Comparison of ENCODE assay signal across 35 mouse cellular contexts in the genomic region with DNA sequence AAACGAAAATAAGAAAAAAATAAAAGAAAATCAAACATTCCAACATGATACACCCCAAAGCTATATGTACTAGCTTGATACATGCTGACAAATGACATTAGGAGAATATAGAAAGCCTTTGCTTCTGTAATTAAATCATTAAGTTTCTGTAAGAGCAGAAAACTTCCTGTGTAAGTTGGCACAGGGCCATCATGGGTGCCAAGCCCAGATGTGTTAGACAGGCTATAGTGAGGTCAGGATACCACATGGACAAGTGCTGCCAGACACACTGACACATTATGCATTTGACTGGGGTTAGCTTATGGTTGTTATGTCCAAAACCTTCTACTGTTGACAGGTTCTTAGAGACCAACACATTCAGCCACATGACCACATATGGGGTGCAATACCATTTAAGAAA. TPM values are rescaled to one million over a fixed set of nuclear protein-coding genes. Genes with fewer than 3 reads are reported as not detected.
DNase-seq lines count a peak whose midpoint lies in the region; ATAC-seq and TF ChIP-seq lines count a peak whose summit lies in the region.
"Had no signal": no experiment of that assay in that cellular context is flagged by ENCODE, and none has a peak within 500 bp of the region (broad histone marks: within the 10 kb centered on the region; RNA-seq: fewer than 3 reads in every experiment).

No protein-coding gene starts in this region.

- H3K4me1 ChIP-seq in midbrain, embryonic 11.5 days (ENCODE audit: control insufficient read depth, insufficient read depth, low read length) = peaks cover 5% of the 10 kb centered on the region; the same call in 1 of the 2 replicates
- peaks cover 10% of the 10 kb centered on the region; the same call in 1 of the 2 replicates for H3K4me1 ChIP-seq in midbrain, postnatal 0 days (ENCODE audit: insufficient read depth, low read length)
- H3K4me1 ChIP-seq in hindbrain, embryonic 12.5 days = peaks cover 15% of the 10 kb centered on the region

- TF ChIP-seq CTCF in midbrain, postnatal 0 days (IDR thresholded peaks at IDR 0.05) = no peak

- no peaks in the 10 kb centered on the region for H3K27me3 ChIP-seq in midbrain, embryonic 11.5 days (ENCODE audit: control insufficient read depth, insufficient read depth, low read length)
- no peaks in the 10 kb centered on the region; the same call in 1 of the 2 replicates for H3K27me3 ChIP-seq in midbrain, postnatal 0 days (ENCODE audit: insufficient read depth, low read length)
- no peaks in the 10 kb centered on the region for H3K27me3 ChIP-seq in hindbrain, embryonic 12.5 days
- H3K27me3 ChIP-seq: forebrain, embryonic 15.5 days; heart, embryonic 12.5 days; heart, embryonic 15.5 days; Patski had no signal

- 38% methylated on average over 1 of the region's 1 CpGs for WGBS in midbrain, embryonic 11.5 days
- 47% methylated on average over 1 of the region's 1 CpGs for WGBS in midbrain, postnatal 0 days
- 50% methylated on average over 1 of the region's 1 CpGs for WGBS in hindbrain, embryonic 12.5 days

- H3K36me3 ChIP-seq in midbrain, embryonic 11.5 days (ENCODE audit: control insufficient read depth, insufficient read depth, low read length) = no peaks in the 10 kb centered on the region
- H3K36me3 ChIP-seq in midbrain, postnatal 0 days (ENCODE audit: insufficient read depth, low read length) = no peaks in the 10 kb centered on the region
- H3K36me3 ChIP-seq in hindbrain, embryonic 12.5 days = no peaks in the 10 kb centered on the region
- H3K36me3 ChIP-seq: embryonic facial prominence, embryonic 10.5 days; embryonic facial prominence, embryonic 13.5 days; forebrain, embryonic 12.5 days; forebrain, embryonic 15.5 days; G1E; heart, embryonic 12.5 days; heart, embryonic 15.5 days; hindbrain, embryonic 10.5 days had no signal

- no peak overlapping the region for H3K4me3 ChIP-seq in midbrain, embryonic 11.5 days (ENCODE audit: low read depth, low read length)
- no peak overlapping the region for H3K4me3 ChIP-seq in midbrain, postnatal 0 days (ENCODE audit: low read depth, low read length)
- H3K4me3 ChIP-seq in hindbrain, embryonic 12.5 days = no peak overlapping the region
- H3K4me3 ChIP-seq: embryonic facial prominence, embryonic 10.5 days; embryonic facial prominence, embryonic 13.5 days; erythroblast, embryonic 14.5 days; forebrain, embryonic 12.5 days; forebrain, embryonic 15.5 days; heart, embryonic 12.5 days; heart, embryonic 15.5 days; hindbrain, embryonic 10.5 days had no signal

- no peak for ATAC-seq in midbrain, embryonic 11.5 days (ENCODE audit: low FRiP score)
- ATAC-seq in midbrain, postnatal 0 days (ENCODE audit: low FRiP score) = no peak
- ATAC-seq in hindbrain, embryonic 12.5 days (ENCODE audit: low FRiP score) = no peak
- ATAC-seq: forebrain, embryonic 15.5 days; hindbrain, postnatal 0 days; inflammation-experienced regulatory T-cells, adult 6 months; intestine, embryonic 16.5 days; Patski had no signal

- DNase-seq in midbrain, embryonic 11.5 days (ENCODE audit: low spot score, missing footprints) = peak; percentile 2
- DNase-seq in midbrain, postnatal 0 days (ENCODE audit: low spot score) = no peak
- peak; percentile 20 for DNase-seq in CD4-positive helper T cell, adult 2 months (ENCODE audit: low read depth, low spot score)
- peak; percentile 70 for DNase-seq in adipocyte (ENCODE audit: low spot score)
- no peak for DNase-seq in Muller cell, postnatal 12 days (ENCODE audit: inconsistent ontology term)
- DNase-seq in gastrocnemius, postnatal 4 days (ENCODE audit: low spot score in 2 of 2) = no peak
- DNase-seq: adrenal gland, adult 2 months; adrenal gland, postnatal 25 days; B cell, adult 2 months; cerebellum, adult 11-12 months; cerebellum, adult 8-10 months; cerebellum, postnatal 10 days; cerebellum, postnatal 36 days; embryo, embryonic 11 days; gastrocnemius, postnatal 10 days; gastrocnemius, postnatal 36 days; heart, adult 11 months; heart, postnatal 10 days; heart, postnatal 36 days; kidney, adult 18-20 months had no signal

- H3K4me2 ChIP-seq in midbrain, embryonic 11.5 days = no peak overlapping the region
- H3K4me2 ChIP-seq in midbrain, postnatal 0 days (ENCODE audit: low read depth, low read length, poor library complexity, severe bottlenecking) = no peak overlapping the region
- no peak overlapping the region for H3K4me2 ChIP-seq in hindbrain, embryonic 12.5 days (replicated peaks)
- H3K4me2 ChIP-seq: embryonic facial prominence, embryonic 13.5 days; forebrain, embryonic 12.5 days; forebrain, embryonic 15.5 days; heart, embryonic 12.5 days; heart, embryonic 15.5 days; hindbrain, embryonic 14.5 days had no signal

- H3K9me3 ChIP-seq in midbrain, embryonic 11.5 days (ENCODE audit: control insufficient read depth, low read length) = no peaks in the 10 kb centered on the region
- no peaks in the 10 kb centered on the region for H3K9me3 ChIP-seq in midbrain, postnatal 0 days (ENCODE audit: low read length)
- no peaks in the 10 kb centered on the region for H3K9me3 ChIP-seq in hindbrain, embryonic 12.5 days (replicated peaks)
- H3K9me3 ChIP-seq: embryonic facial prominence, embryonic 10.5 days; embryonic facial prominence, embryonic 13.5 days; forebrain, embryonic 12.5 days; forebrain, embryonic 15.5 days; G1E; heart, embryonic 12.5 days; heart, embryonic 15.5 days; hindbrain, embryonic 10.5 days had no signal

- no peak overlapping the region for H3K9ac ChIP-seq in midbrain, embryonic 11.5 days (ENCODE audit: low read length)
- H3K9ac ChIP-seq in midbrain, postnatal 0 days (replicated peaks; ENCODE audit: low read length, poor library complexity, severe bottlenecking) = no peak overlapping the region
- no peak overlapping the region for H3K9ac ChIP-seq in hindbrain, embryonic 12.5 days
- H3K9ac ChIP-seq: embryonic facial prominence, embryonic 13.5 days; forebrain, embryonic 12.5 days; forebrain, embryonic 15.5 days; heart, embryonic 12.5 days; heart, embryonic 15.5 days; hindbrain, embryonic 14.5 days had no signal

- no peak overlapping the region for H3K27ac ChIP-seq in midbrain, embryonic 11.5 days (ENCODE audit: low read depth, low read length)
- H3K27ac ChIP-seq in midbrain, postnatal 0 days (ENCODE audit: low read depth, low read length) = no peak overlapping the region
- H3K27ac ChIP-seq in hindbrain, embryonic 12.5 days = no peak overlapping the region
- H3K27ac ChIP-seq: embryonic facial prominence, embryonic 10.5 days; embryonic facial prominence, embryonic 13.5 days; forebrain, embryonic 12.5 days; heart, embryonic 15.5 days; hindbrain, embryonic 10.5 days; hindbrain, embryonic 14.5 days had no signal

RNA-seq across cellular contexts. Expression of a gene that starts 1.8 kb away (rescaled TPM):
- polyA plus RNA-seq in midbrain, embryonic 11.5 days (2014; fragmentation: Nextera tagmentation; extraction: Ambion mirVana) = 8.0 and 8.1 TPM in 2 replicates
- 9.4 and 10.0 TPM in 2 replicates for total RNA-seq in midbrain, postnatal 0 days (2014; rRNA removed)
- polyA plus RNA-seq in midbrain, postnatal 0 days (2015; fragmentation: Nextera tagmentation; extraction: Ambion mirVana) = 6.0 and 7.8 TPM in 2 replicates
- 10 to 100 TPM; 10.4 to 12.0 TPM for total RNA-seq in gastrocnemius, postnatal 4 days (2021)
- 10.0 and 11.0 TPM in 2 replicates for polyA plus RNA-seq in hindbrain, embryonic 12.5 days (2016; fragmentation: Nextera tagmentation; extraction: Ambion mirVana)

RNA-seq across cellular contexts. Expression of a gene that starts 13.0 kb away (rescaled TPM):
- polyA plus RNA-seq in midbrain, embryonic 11.5 days (2014; fragmentation: Nextera tagmentation; extraction: Ambion mirVana) = 5.3 and 6.0 TPM in 2 replicates
- total RNA-seq in midbrain, postnatal 0 days (2014; rRNA removed) = 0.38 TPM in 1 of 2 replicates, not detected in the other
- 0.20 and 0.60 TPM in 2 replicates for polyA plus RNA-seq in midbrain, postnatal 0 days (2015; fragmentation: Nextera tagmentation; extraction: Ambion mirVana)
- 1 to 10 TPM; 4.7 to 6.6 TPM for total RNA-seq in gastrocnemius, postnatal 4 days (2021)
- polyA plus RNA-seq in hindbrain, embryonic 12.5 days (2016; fragmentation: Nextera tagmentation; extraction: Ambion mirVana) = 3.6 and 3.7 TPM in 2 replicates
- polyA plus RNA-seq: erythroblast, embryonic 14.5 days; G1E; Patski had no signal

RNA-seq across cellular contexts. Expression of a gene that starts 55.2 kb away (rescaled TPM):
- 489 and 614 TPM in 2 replicates for polyA plus RNA-seq in midbrain, embryonic 11.5 days (2014; fragmentation: Nextera tagmentation; extraction: Ambion mirVana)
- total RNA-seq in midbrain, postnatal 0 days (2014; rRNA removed) = 1,211 and 1,370 TPM in 2 replicates
- 1,107 and 1,271 TPM in 2 replicates for polyA plus RNA-seq in midbrain, postnatal 0 days (2015; fragmentation: Nextera tagmentation; extraction: Ambion mirVana)
- total RNA-seq in gastrocnemius, postnatal 4 days (2021) = 100 to 1,000 TPM; 219 to 226 TPM
- 609 and 686 TPM in 2 replicates for polyA plus RNA-seq in hindbrain, embryonic 12.5 days (2016; fragmentation: Nextera tagmentation; extraction: Ambion mirVana)

RNA-seq across cellular contexts. Expression of a gene that starts 56.4 kb away (rescaled TPM):
- 93.9 and 96.3 TPM in 2 replicates for polyA plus RNA-seq in midbrain, embryonic 11.5 days (2014; fragmentation: Nextera tagmentation; extraction: Ambion mirVana)
- 92.0 and 114 TPM in 2 replicates for total RNA-seq in midbrain, postnatal 0 days (2014; rRNA removed)
- polyA plus RNA-seq in midbrain, postnatal 0 days (2015; fragmentation: Nextera tagmentation; extraction: Ambion mirVana) = 143 and 148 TPM in 2 replicates
- total RNA-seq in gastrocnemius, postnatal 4 days (2021) = 100 to 1,000 TPM; 155 to 166 TPM
- polyA plus RNA-seq in hindbrain, embryonic 12.5 days (2016; fragmentation: Nextera tagmentation; extraction: Ambion mirVana) = 104 and 116 TPM in 2 replicates

Comparison
In these comparisons a context has a peak if more than half of its experiments do, and no peak if none do; other contexts are left out.
1. DNase-seq: peak in midbrain, embryonic 11.5 days (single experiment), CD4-positive helper T cell, adult 2 months (single experiment) and adipocyte (single experiment); none in midbrain, postnatal 0 days (single experiment), Muller cell, postnatal 12 days (single experiment) and gastrocnemius, postnatal 4 days (0 of 2).